8 mouse cellular contexts compared by ENCODE assay signal in genomic region chr7:112400175-112400574, GRCm38 (mm10). TPM values are rescaled to one million over a fixed set of nuclear protein-coding genes. Genes with fewer than 3 reads are reported as not detected.
DNase-seq lines count a peak whose midpoint lies in the region; ATAC-seq and TF ChIP-seq lines count a peak whose summit lies in the region.

No protein-coding gene starts in this region.

- no peak overlapping the region for H3K9ac ChIP-seq in liver, adult 2 months (ENCODE audit: low read depth, low read length)
- H3K9ac ChIP-seq in neural tube, embryonic 12.5 days: no peak overlapping the region

- no peak overlapping the region for H3K4me2 ChIP-seq in neural tube, embryonic 12.5 days (replicated peaks)

- H3K4me1 ChIP-seq in liver, adult 2 months (ENCODE audit: control insufficient read depth, insufficient read depth, low read length): no peaks in the 10 kb centered on the region
- H3K4me1 ChIP-seq in neural tube, embryonic 12.5 days: peaks cover 12% of the 10 kb centered on the region; the same call in 1 of the 2 replicates

- intact Hi-C loops in gastrocnemius, postnatal 14 days (cut with DNase I; ENCODE audit: low total_unique reads): no loop called here

- no peaks in the 10 kb centered on the region for H3K36me3 ChIP-seq in liver, adult 2 months (ENCODE audit: control insufficient read depth, insufficient read depth, low read length)
- no peaks in the 10 kb centered on the region for H3K36me3 ChIP-seq in neural tube, embryonic 12.5 days

- peak; percentile 67 for DNase-seq in CD4-positive, CD25-positive, alpha-beta regulatory T cell, adult 2 months (ENCODE audit: low read depth, low spot score)
- peak; percentile 78 for DNase-seq in adrenal gland, adult 2 months
- peak; percentile 96 for DNase-seq in embryo, embryonic 10 days (ENCODE audit: low spot score)
- DNase-seq in gastrocnemius, postnatal 14 days: peak; percentile 74
- peak; percentile 82 for DNase-seq in kidney, adult 18-20 months
- DNase-seq in liver, adult 2 months (ENCODE audit: extremely low read depth, low read depth, low spot score): peak; percentile 60
- DNase-seq in thymus, postnatal 14 days: peak; percentile 64

- TF ChIP-seq CTCF in liver, adult 2 months (IDR thresholded peaks at IDR 0.05; ENCODE audit: low read depth, low read length): peak; percentile 90

- H3K27me3 ChIP-seq in liver, adult 2 months (ENCODE audit: control insufficient read depth, insufficient read depth, low read length): no peaks in the 10 kb centered on the region
- H3K27me3 ChIP-seq in neural tube, embryonic 12.5 days (replicated peaks): no peaks in the 10 kb centered on the region

- H3K9me3 ChIP-seq in neural tube, embryonic 12.5 days: no peaks in the 10 kb centered on the region

- no peak overlapping the region for H3K27ac ChIP-seq in liver, adult 2 months (replicated peaks; ENCODE audit: insufficient read depth, low read depth, low read length)
- no peak overlapping the region for H3K27ac ChIP-seq in neural tube, embryonic 12.5 days

- no peak for TF ChIP-seq POLR2A in liver, adult 2 months (IDR thresholded peaks at IDR 0.05; ENCODE audit: extremely low read depth, insufficient read depth, low read length)

- WGBS in liver, adult 2 months: 40% methylated on average over 6 of the region's 6 CpGs
- whole genome bisulfite sequencing in neural tube, embryonic 12.5 days: 53% methylated on average over 6 of the region's 6 CpGs

- 0 out of 2 replicates have a peak, but pooled peaks have one; percentile 48 for ATAC-seq in neural tube, embryonic 12.5 days (ENCODE audit: low FRiP score, low read depth)

- H3K4me3 ChIP-seq in liver, adult 2 months (ENCODE audit: insufficient read depth, low read depth, low read length): no peak overlapping the region
- no peak overlapping the region for H3K4me3 ChIP-seq in neural tube, embryonic 12.5 days

- no peaks in the 10 kb centered on the region for H3K79me2 ChIP-seq in liver, adult 2 months (ENCODE audit: control insufficient read depth, insufficient read depth, low read length)

RNA-seq across cellular contexts. Expression of gene Parva, which starts 27.1 kb away (rescaled TPM):
- 10 to 100 TPM; 87.9 to 93.4 TPM for total RNA-seq in adrenal gland, adult 2 months (2021)
- 20.0 and 32.7 TPM in 2 replicates for polyA plus RNA-seq in adrenal gland, adult 2 months (2012; rRNA removed)
- 10 to 100 TPM; 36.1 to 41.5 TPM for total RNA-seq in gastrocnemius, postnatal 14 days (2021)
- 18.8 and 24.4 TPM in 2 replicates for total RNA-seq in liver, adult 2 months (2014; rRNA removed)
- polyA plus RNA-seq in liver, adult 2 months (2012; rRNA removed): 27.2 and 34.5 TPM in 2 replicates
- polyA plus RNA-seq in neural tube, embryonic 12.5 days (2016; fragmentation: Nextera tagmentation; extraction: Ambion mirVana): 42.3 and 50.7 TPM in 2 replicates
